Mouse (Mus musculus) subcutaneous adipose tissue, adult 2 months (tissue): Measurements from ENCODE around the gene Tex19.2. TPM values are rescaled to one million over a fixed set of nuclear protein-coding genes. Genes with fewer than 3 reads are reported as not detected.

Source experiments
- polyA plus RNA-seq: library from polyadenylated mRNA; depleted of rRNA; stranded (reverse); fragments of >200 nt; gene quantifications from 2 replicates; pipeline ENCODE4 v1.2.3, GENCODE M21; 2012; ENCODE audit warnings: low replicate concordance; rRNA removed

The Tex19.2 gene
- polyA plus RNA-seq: not detected in 2 replicates

DNA sequence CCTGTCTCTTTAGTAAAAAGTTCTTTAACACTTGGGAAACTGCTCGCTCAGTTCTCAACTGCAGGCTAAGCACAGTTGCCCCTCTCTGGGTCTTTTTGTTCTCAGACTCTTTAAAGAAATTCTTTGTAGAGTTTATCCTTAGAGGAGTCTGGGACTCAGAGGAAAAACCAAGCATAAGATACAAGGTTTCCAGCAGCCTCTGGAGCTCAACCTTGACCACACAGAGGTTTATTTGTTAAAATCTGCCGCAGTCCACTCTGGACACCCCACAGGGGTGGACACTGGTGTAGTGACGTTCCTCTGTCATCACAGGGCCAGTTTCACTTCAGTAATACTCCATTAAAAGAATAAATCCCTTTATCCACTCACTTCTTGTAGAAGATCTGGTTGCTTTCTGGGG is at the start of gene Tex19.2:
Gene Tex19.2 (minus strand): TSS at position 101 of the 400 bp plus-strand sequence.

GRCm38 (mm10) chr11:121159971-121160370 is 41.5 kb upstream of the Tex19.2 start, which contains the start of gene Uts2r:
Gene Uts2r (plus strand): TSS chr11:121160271.

GRCm38 (mm10) chr11:121145865-121146264 is 27.4 kb upstream of the Tex19.2 start, which contains the start of gene Tex19.1:
Gene Tex19.1 (plus strand): TSS chr11:121146143.

GRCm38 (mm10) chr11:121081120-121081519 is 37.4 kb downstream of the Tex19.2 start, which contains the start of gene Sectm1a:
Gene Sectm1a (minus strand): TSS chr11:121081220.

Other genes with a start within 250 kb of the Tex19.2 start
- gene Ccdc57, start 185.8 kb downstream of the Tex19.2 start, polyA plus RNA-seq: 1.6 and 5.9 TPM in 2 replicates
- 2.2 and 13.6 TPM in 2 replicates for gene Slc16a3, start 170.2 kb downstream of the Tex19.2 start, polyA plus RNA-seq
- gene Csnk1d, start 127.3 kb downstream of the Tex19.2 start, polyA plus RNA-seq: 67.7 and 113 TPM in 2 replicates
- 2.0 and 6.1 TPM in 2 replicates for gene Cd7, start 79.3 kb downstream of the Tex19.2 start, polyA plus RNA-seq
- 3.2 TPM in 1 of 2 replicates, not detected in the other for gene Sectm1b, start 55.1 kb downstream of the Tex19.2 start, polyA plus RNA-seq
- 0.21 and 1.2 TPM in 2 replicates for gene Sectm1a, start 37.5 kb downstream of the Tex19.2 start, polyA plus RNA-seq
- gene Tex19.1, start 27.5 kb upstream of the Tex19.2 start, polyA plus RNA-seq: 0.09 TPM in 1 of 2 replicates, not detected in the other
- gene Uts2r, start 41.6 kb upstream of the Tex19.2 start, polyA plus RNA-seq: 0.06 TPM in 1 of 2 replicates, not detected in the other
- gene Hexdc, start 85.8 kb upstream of the Tex19.2 start, polyA plus RNA-seq: 14.6 and 22.0 TPM in 2 replicates
- 13.7 and 16.6 TPM in 2 replicates for gene Ogfod3, start 86.0 kb upstream of the Tex19.2 start, polyA plus RNA-seq
- 24.4 and 38.6 TPM in 2 replicates for gene Cybc1, start 110.6 kb upstream of the Tex19.2 start, polyA plus RNA-seq
- 32.7 and 35.6 TPM in 2 replicates for gene Narf, start 118.6 kb upstream of the Tex19.2 start, polyA plus RNA-seq
- gene Foxk2, start 141.3 kb upstream of the Tex19.2 start, polyA plus RNA-seq: 31.9 and 52.8 TPM in 2 replicates
- 53.6 and 69.7 TPM in 2 replicates for gene Wdr45b, start 235.8 kb upstream of the Tex19.2 start, polyA plus RNA-seq